Mouse (Mus musculus) spleen, postnatal 36 days (tissue): Measurements from ENCODE around the gene Zcchc8.
"Not testable (repeated sequence)": the region's sequence is repeated elsewhere in the genome, so short reads cannot be mapped to it uniquely, and the experiment has no call there.

Experiments
- DNase-seq, 2 experiments: peaks; one replicate each; pipeline ENCODE4 v3.0.0; 2022; ENCODE audit warnings: low spot score in 2 of 2, mixed read lengths in 1 of 2

Zcchc8 gene

DNA sequence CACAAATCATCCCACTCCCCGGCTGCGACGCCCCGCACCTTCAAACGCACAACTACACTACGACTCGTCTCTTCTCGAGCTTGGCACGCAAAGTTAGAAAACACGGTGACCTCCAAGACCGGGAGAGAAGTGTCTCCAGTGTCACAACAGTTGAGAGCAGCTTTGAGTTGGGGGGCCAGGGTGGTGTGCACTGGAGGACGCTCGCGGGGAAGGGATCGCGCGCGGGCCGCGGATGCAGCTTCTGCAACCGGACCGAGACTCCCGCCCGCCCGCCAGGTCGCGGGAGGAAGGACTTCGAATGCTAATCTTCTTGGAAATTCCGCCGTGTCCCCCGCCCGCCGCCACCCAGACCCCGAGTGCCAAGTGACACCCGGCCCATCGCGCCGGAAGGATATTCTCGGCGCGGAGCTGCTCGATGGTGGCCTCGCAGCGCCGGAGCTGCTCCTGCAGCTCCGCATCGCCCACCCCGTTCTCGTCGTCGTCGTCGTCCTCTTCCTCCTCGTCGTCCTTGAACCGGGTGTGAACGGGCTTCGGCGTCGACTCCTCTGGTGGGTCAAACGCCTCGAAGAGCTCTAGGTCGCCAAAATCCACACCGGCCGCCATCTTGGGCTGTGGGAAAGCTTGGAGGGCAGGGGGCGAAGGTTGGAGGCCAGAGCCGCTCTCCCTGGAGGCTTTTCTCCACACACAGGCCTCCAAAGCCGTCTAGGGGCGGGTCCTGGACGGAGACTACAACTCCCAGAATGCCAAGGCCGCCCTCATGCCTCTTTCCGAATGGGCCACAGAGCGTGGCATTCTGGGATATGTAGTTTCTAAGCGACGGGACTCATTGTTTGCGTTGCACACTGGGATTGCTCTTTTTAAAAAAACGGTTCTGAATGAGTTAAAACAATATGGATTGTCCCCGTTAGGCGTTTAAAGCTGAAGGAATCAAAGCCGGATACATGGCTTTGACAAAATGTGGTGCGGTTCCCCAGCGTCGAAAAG is at the start of gene Zcchc8:
TSS of gene Zcchc8 (minus strand) at position 773 of the 984 bp plus-strand sequence.
- DNase-seq = peak; percentile 93 to 95

DNA sequence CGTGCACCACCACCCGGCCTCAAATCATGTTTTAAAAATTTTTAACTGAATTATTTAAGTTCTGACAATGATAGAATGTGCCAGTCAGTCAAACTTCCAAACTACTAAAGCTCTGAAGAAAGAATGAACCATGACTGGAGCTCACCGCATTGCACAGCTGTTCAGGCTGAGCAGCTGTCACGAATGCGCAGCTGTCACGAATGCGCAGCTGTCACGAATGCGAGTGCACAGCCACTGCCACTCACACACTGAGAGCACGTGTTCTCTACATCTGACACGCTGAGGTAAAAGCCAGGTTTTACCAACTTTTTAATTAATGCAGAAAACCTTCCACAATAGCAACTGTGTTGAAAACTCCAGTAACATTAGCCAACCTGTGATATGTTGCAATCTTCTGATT is 45.6 kb upstream of the Zcchc8 start:
- DNase-seq = not testable (repeated sequence)

DNA sequence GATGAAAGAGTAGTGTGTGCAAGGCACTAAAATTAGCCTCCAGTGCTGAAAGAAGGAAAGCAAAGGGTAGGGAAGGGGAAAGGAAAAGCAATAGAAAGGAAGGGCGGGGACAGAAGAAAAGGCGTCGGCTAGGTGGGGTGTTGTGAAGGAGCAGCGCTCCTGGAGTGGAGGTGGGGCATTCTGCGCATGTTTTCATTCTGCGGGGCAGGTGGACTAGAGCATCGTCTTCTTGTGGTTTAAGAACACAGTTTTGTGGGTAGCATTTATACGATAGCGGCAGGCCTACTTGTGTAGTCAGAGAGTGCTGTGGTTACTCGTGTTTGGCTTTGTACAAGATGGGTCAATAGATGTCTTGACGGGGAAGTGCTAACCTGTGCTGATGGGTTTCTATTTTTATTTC is 44.6 kb upstream of the Zcchc8 start:
- peak in 1 of 2 experiments; percentile 10 for DNase-seq

DNA sequence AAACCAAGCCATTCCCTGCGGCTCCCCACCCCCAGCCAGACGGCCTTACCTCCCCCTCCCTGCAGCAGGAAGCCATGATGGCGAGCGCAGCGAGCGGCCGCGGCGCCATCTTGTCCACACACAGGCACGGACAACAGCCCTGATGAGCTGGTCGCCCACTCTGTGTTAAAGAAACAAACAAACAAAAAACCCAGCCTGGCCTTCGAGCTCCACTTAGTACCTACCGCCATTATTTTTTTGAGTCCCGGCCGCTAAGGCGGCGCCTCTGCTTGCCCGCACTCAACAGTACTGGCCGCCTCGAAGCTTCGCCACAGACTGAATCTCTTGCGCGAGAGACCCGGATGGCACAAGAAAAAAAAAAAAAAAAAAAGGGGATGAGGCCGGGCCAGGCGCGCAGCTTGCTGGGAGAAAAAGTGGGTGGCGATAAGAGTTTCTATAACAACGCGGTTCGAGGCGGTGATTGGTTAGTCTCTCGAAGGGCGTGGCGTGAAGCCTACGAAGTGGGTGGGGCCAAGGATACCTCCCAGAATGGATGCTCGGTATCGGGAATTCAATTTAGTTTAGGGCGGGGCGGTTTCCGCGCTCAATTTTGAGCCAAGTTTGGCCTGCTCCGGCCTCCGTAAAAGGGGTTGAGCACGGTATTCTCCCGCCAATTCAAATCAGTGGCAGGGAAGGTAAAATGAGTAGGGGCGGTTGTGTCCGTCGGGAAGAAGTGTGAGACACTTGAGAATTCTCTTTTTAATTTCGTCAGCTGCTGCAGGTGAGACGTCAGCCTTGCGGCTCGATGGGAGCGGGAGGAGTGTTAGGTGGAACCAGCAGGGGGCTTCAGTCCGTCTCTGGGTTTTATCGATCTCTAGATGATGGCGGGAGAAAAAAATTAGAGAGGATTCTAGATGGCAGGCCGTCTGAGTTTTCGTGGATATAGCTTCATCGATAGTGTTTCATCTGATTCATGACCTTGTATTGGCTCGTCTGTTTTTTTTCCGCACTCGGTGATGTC is 28.5 kb upstream of the Zcchc8 start, which contains the start of the genes Rsrc2 and Kntc1:
TSS of gene Rsrc2 (minus strand) at position 350 of the 1,000 bp plus-strand sequence.
TSS of gene Kntc1 (plus strand) at position 652 of the 1,000 bp plus-strand sequence.
- peak; percentile 98 to 99 for DNase-seq

DNA sequence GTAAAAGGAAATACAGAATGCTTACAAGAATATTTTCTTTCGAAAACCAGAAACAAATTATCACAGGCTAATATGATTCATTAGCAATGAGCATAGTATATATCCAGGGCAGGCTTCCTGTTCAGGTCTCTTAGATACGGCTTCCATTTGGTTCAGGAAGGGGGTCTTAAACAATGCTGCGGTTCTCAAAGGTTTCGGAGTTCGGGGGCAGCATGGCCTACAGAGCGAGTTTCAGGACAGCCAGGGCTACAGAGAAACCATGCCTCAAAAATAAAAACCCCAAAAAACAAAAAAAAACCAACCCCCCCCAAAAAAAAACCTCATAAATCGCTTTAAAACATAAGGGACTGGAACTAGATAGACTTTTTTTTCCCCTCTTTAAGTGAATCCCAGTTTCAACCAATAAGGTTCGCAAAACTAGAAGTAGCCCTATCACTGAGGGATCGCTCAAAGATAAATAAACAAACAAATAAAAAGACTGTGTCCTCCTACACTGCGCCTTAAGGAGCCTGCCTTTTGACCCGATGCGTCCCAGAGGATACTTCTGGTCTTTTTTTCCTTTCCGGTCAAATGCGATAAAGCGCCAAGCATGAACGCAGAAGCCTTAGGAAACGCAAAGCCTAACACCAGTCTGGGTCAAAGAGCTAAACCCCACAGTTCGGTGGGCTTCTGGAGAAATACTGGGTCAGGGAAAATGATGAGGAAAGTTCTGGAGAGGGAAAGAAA is 27.6 kb upstream of the Zcchc8 start:
- peak in 1 of 2 experiments; percentile 6 for DNase-seq

DNA sequence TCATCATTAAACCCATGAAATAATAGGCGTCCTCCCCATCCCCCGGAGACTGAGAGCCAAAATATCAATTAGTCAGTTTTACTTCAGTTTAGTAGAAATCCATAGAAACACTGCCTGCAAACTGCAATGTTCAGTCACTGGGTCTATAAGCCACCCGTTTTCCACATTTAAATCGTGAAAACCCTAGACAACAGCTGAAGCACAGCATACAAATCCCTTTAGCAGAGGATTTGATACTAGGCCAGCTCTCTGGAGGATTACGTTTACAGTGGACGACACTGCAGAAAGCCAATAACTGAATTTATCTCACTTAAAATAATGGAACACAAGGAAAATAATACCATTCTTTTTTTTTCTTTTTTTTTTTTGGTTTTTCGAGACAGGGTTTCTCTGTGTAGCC is 26.7 kb upstream of the Zcchc8 start:
- no peak for DNase-seq

DNA sequence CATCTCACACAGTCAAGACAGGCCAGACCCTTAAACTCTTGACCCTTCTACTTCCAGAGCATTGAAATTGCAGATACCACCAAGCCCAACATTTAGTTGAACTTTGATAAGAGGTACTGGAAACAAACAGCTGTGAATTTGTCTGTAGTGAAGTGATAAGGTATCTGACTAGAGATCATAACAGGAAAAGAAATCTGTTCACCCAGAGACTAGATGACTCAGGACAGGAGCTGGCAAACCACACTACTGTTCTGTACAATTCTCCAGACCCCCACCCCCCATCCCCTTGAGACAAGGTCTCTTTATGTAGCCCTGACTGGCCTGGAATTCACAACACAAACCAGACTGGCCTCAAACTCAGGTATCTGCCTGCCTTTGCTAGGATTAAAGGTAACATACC is 25.4 kb upstream of the Zcchc8 start:
- no peak for DNase-seq

DNA sequence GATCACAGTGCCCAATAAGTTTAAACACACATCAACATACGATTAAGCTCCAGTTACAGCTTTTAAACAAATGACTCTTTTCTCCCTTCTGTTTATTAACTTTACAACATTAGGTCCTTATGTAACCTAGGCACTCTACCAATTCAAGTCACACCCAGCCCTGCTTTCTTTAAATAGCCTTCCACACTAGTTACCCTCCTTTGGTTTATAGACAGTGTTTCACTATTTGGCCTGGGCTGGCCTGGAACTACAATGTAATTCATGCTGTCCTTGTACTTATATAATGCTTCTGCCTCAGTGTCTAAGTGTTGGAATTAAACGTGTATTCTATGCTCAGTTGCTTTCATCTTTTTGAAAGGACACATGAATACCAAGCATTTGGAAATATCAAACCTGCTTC is 23.5 kb upstream of the Zcchc8 start:
- DNase-seq = no peak

DNA sequence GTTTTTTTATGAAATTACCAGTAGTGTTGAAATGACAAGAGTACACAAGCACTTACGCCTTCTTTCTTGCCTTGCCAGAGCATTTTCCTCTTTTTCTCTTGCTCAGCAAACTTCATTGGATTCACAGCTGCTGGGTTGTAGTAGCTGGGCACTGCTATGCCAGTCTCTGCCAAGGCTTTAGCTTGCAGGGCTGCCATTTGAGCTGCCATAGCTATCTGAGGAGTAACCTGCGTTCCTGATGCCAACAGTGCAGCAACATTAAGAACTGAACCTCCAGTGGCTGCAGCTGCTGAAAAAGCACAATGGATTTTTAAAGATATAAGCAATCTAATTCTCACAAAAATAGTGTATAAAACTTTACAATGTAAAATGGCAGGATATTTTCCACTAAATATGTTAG is 10.1 kb upstream of the Zcchc8 start:
- DNase-seq = no peak

DNA sequence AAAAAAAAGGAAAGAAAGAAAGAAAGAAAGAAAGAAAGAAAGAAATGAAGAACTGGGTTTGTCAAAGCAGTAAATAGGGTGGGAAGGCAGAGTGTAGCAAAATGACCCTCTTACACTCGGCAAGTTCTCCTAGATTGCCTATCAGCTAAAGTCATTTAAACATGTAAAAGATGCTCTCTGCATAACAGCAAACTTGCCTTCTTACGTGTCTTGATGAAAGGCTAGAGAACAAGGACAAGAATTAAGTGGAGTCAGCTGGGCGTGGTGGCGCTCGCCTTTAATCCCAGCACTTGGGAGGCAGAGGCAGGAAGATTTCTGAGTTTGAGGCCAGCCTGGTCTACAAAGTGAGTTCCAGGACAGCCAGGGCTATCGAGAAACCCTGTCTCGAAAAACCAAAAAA is 2.9 kb upstream of the Zcchc8 start:
- not testable (repeated sequence) for DNase-seq

DNA sequence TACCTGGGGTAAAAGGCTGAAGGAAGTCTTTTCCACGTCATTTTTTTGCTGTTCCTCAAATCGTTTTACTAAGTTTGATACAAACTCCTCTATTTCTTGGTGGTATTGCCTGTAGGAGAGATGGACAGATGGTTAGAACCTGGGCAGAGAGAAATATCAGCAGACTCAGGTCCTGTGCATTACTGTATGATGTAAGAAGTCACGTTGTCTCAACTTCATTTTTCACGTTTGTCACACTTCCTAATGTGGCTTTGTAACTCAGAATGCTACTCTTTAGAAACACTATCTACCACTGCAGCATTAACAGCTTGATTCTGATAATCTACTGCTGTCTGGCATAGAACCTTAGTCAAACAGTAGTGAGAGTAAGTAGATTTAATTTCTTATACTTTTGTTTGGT is 6.3 kb downstream of the Zcchc8 start:
- DNase-seq = no peak

DNA sequence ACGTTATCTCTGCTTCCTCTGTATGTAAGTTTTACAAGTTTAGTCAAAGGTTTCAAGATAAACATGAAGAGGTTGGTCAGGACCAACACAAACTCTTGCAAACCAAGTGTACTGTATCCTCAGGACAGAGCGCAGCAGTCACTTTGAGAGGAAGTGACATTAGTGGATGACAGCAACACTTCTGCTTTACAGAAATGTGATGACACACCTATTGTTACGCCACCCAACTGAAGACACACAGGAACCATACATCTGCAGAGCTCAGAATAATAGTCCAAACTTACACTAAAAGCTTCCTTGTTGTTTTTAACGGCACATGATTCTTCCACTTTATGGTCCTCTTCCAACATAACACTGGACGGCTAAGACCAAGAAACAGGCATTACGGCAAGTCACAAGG is 7.1 kb downstream of the Zcchc8 start:
- DNase-seq = peak in 1 of 2 experiments; percentile 18

DNA sequence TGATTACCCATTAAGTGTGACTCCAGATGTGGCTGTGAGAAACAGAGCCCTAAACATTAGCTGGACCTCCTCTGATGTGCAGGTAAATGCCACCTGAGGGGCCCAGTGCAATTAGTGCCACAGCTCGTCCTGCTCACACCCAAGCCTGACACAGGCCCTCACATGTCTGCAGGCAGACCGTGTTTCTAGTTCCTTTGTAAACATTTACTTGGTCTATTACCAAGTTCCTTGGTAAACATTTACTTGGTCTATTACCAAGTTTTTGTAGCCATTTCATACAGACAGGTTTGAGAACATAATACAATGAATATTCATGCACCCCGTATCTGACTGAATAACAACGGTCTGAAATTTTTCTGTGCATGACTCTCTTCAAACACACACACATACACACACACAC is 11.3 kb downstream of the Zcchc8 start:
- no peak for DNase-seq

DNA sequence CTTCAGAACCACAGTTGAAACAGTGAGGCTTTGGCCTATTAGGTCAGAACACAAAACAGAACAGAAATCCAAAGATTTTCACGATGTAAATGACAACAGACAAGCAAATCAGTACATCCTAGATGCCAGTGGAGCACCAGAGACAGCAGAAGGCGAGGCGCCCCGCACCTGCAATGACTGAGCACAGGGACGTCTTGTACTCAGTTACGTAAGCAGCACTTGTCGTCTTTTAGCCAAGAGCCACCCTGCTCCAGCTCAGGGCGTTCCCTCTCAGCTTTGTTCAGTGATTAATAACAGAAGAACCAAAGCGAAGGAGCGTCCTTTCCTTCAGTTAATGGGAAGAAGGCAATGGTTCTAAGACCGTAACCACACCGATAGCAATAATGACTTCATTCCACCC is 12.3 kb downstream of the Zcchc8 start:
- no peak for DNase-seq

DNA sequence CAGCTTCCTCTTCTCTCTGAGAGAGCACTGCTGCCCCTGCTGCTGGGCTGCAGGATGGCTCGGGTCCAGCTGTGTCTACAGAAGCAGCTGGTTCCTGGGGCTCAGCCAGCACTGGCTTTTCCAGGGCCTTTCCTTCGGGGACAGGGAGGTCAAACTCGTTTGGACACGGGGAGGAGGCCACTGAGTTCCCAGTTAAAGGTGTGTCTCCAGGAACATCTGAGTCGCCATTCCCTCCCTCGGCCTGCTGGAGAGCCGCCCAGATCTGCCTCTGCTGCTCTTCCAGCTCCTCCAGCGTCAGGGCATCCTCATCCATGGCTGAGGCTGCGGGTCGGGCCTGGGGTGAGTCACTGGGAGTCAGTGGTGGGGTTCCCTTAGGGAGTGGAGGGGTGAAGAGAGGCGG is 20.3 kb downstream of the Zcchc8 start:
- DNase-seq = no peak

DNA sequence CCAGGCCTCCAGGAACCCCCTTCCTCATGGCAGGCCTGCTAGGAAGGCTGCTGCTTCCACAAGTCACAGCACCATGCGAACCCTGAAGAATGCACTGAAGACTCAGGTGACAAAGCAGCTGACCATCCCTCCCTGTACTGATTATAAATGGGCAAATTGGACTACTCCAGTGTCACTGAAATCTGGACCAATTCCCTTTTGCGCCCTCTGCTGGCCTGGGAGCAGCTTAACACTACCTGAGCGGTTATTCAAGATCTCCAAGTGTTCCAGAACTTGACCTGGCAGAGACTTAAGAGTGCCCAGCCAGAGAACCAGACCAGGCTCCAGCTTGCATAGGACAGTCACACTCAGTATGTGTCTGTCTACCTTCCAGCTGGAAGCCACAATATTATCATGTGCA is 21.7 kb downstream of the Zcchc8 start:
- DNase-seq = peak; percentile 55 to 63

DNA sequence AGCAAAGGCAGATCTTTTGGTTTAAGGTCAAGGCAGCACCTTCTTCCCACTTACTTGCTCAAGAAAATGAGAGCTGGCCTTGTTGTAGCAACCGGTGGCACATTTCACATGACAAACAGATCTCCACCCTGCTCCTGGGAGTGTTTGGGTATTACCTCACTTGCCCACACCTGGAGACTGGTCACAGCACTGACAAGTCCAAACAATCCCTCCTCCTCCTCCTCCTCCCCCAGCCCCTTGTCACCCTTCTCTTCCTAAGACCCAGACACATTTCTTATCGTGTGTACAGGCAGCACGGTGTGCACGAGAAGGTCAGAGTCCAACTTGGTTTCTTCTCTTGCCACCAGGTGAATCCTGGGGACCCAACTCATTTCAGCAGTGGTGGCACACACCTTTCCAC is 23.9 kb downstream of the Zcchc8 start:
- no peak for DNase-seq

DNA sequence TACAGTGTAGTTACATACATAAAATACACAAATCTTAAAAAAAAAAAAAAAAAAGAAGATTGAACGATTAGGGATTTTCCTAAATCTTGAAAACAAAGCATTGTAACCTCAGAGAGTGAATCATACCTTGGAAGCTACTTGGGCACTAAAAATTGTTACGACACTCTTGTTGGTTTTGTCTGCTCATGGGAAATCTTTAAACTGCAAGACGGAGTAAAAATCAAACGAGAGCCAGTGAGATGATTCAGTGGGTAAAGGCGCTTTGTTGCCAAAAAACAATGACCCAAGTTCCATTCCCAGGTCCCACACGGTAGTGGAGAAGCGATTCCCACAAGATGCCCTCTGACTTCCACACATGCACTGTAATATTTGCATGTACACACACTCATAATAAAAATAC is 24.7 kb downstream of the Zcchc8 start:
- DNase-seq = no peak

DNA sequence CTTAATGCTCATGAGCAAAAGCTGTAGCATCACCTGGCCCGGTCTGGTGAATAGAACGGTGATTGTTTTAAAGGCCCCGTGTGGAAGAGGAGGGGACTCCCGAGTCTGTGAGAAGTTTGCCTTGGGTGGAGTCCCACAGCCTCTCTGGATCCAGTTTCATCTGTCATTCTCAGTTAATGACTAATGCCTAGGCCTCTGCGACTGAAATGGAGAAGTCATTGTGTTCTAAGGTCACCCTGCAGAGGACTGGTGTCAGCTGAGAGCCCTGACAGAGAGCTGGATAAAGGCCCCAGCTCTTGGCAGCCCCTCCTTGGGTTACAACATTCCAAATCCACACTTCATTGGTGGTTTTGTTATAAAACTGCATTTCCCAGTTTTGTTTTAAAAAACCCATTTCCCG is 26.4 kb downstream of the Zcchc8 start:
- DNase-seq = no peak

DNA sequence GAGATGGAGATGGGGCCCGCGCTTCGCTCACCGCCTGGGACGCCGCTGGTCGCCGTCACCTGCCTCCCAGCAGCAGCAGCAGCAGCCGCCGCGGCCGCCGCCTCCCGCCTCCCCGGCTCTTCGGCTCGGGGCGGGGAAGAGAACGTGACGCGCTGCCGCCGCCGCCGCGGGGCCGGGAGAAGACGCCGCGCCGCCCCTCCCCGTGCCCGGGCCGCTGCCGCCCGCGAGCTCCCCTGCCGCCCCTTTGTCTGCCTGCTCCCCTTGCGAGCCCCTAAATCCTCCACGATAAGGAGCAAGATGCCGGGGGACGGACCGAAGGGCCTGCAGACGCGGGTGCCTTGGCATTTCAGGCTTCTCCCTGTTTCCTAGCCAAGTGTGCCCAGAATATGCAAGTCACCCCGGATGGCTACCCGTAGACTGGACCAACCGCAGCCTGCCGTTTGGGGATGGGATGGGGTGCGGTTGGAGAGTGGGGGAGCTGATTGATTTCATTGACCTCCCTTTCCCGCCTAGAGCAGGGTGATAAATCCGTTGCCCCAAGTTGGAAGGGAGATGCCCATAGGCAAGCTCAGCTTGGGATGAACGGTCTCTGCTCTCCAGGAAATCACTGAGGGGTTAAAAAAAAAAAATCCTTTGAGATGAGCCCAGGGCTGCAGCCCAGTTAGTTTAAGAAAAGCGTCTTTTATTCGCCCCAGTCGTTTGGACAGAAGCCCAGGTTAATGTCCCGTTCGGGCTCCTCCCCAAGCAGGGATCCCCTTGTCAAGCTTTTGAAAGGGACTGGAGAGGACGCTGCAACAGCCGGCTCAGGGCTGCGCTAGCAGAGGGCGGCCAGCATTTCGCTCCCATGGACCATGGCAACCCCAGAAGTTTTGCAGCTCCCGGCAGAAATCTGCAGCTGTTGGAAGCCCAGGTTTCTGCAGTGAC is 36.4 kb downstream of the Zcchc8 start, which contains the start of gene Clip1:
TSS of gene Clip1 (minus strand) at position 398 of the 924 bp plus-strand sequence.
- DNase-seq = peak; percentile 62 to 66
